Mouse (Mus musculus): ENCODE measurements around the gene Lmtk3. TPM values are rescaled to one million over a fixed set of nuclear protein-coding genes. Genes with fewer than 3 reads are reported as not detected.

Lmtk3 gene
- polyA plus RNA-seq, 1 experiment from 2014 or later, result 32.3 TPM

DNA sequence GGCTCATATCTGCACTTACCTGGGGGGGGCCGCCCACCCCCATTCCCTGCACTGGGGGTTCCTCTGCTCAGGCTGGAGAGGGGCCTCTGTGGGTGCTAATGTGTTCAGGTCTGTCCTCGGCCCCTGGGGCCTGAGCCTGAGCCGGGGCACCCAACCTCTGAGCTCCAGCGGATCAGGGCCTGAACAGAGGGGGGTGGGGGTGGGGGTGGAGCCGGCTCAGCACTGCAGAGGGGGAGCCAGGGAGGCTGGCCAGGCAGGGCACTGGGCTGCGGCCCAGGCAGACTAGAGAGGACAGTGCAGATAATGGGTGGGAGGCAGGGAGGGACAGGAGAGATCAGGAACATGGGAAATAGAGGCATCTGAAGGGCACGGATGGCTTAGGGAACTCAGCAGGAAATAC is 41.1 kb downstream of the Lmtk3 start, which contains the start of gene Kcnj14:
Kcnj14 (minus strand) TSS at position 185 of the 400 bp plus-strand sequence.
- ATAC-seq (ENCODE audit: low read depth), result no peak
- H3K9ac ChIP-seq (replicated peaks; ENCODE audit: low read depth, low read length), result no peak within 1 kb of the TSS
- no peak within 1 kb of the TSS for H3K27ac ChIP-seq (ENCODE audit: low read depth, low read length)
- H3K4me3 ChIP-seq (ENCODE audit: low read depth, low read length), result no peak within 1 kb of the TSS
- H3K9me3 ChIP-seq (ENCODE audit: control insufficient read depth, low read length), result no peaks in the 10 kb centered on the region
- H3K4me1 ChIP-seq (ENCODE audit: control insufficient read depth, insufficient read depth, low read length), result no peaks in the 10 kb centered on the region; the same call in 1 of the 2 replicates
- H3K36me3 ChIP-seq (ENCODE audit: control insufficient read depth, insufficient read depth, low read length), result peaks cover 17% of the 10 kb centered on the region
- H3K4me2 ChIP-seq (ENCODE audit: low read depth, low read length), result no peak within 1 kb of the TSS
- H3K27me3 ChIP-seq (ENCODE audit: control insufficient read depth, insufficient read depth, low read length), result no peaks in the 10 kb centered on the region
- WGBS, result 79% methylated on average over 6 of the region's 7 CpGs

- WGBS, result 94% methylated on average over 7 of the region's 7 CpGs
- peaks cover 17% of the 10 kb centered on the region for H3K36me3 ChIP-seq (ENCODE audit: control insufficient read depth, insufficient read depth, low read length)
Measured at GRCm38 (mm10) chr7:45826631-45827030, 43.1 kb downstream of the Lmtk3 start.

DNA sequence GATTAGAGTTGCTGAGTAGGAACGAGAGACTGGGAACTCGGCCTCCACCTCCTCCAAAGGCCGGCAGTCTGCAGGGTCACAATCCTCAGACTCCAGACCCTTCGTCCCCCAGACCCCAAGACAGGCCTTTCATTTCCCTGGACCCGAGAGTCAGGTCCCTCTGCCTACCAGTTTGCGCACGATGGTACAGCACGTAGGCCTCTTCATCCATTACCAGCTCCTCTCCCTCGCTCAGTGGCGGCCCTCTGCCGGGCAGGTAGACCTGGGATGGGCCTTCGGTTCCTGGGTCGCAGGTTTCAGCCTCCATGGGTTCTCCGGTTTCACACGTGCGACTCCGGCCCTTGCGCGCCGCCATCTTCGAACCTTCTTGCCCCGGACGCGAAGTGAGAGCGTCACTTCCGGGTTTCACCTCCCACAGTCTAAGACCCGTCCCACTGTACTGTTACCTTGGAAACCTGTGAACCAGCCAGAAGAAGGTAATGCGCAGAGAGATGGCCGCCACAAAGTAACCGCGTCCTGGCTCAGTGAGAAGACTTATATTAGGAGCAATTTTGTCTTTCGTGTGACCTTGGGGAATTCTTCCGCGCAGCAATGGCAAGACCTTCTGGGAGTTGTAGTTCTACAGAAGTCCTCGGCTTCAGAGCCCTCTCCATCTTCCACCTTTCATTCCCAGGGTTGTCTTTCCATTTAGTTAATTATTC is 47.0 kb downstream of the Lmtk3 start, which contains the start of gene Grwd1:
Grwd1 (minus strand) TSS at position 518 of the 701 bp plus-strand sequence.
- Histone ChIP-seq H3K9ac (replicated peaks; ENCODE audit: low read depth, low read length) (peak within 1 kb of the TSS; percentile 51), H3K9me3 (ENCODE audit: control insufficient read depth, low read length) (no peaks in the 10 kb centered on the region), H3K4me3 (ENCODE audit: low read depth, low read length) (peak within 1 kb of the TSS; percentile 79), H3K4me2 (ENCODE audit: low read depth, low read length) (peak within 1 kb of the TSS; percentile 83), H3K27me3 (ENCODE audit: control insufficient read depth, insufficient read depth, low read length) (peaks cover 33% of the 10 kb centered on the region), H3K4me1 (ENCODE audit: control insufficient read depth, insufficient read depth, low read length) (peaks cover 21% of the 10 kb centered on the region), H3K36me3 (ENCODE audit: control insufficient read depth, insufficient read depth, low read length) (peaks cover 11% of the 10 kb centered on the region), H3K27ac (ENCODE audit: low read depth, low read length) (peak within 1 kb of the TSS; percentile 74)
- WGBS, result under 1% methylated on average over 35 of the region's 35 CpGs
- peak; percentile 91 for ATAC-seq (ENCODE audit: low read depth)

More at GRCm38 (mm10) chr7:45826631-45827030, 43.1 kb downstream of the Lmtk3 start:
- no peak overlapping the region for H3K9ac ChIP-seq (replicated peaks; ENCODE audit: low read depth, low read length)
- no peak overlapping the region for H3K4me2 ChIP-seq (ENCODE audit: low read depth, low read length)
- H3K27me3 ChIP-seq (ENCODE audit: control insufficient read depth, insufficient read depth, low read length), result 0 out of 2 replicates have a peak, but pooled peaks cover under 1% of the 10 kb centered on the region
- no peaks in the 10 kb centered on the region for H3K9me3 ChIP-seq (ENCODE audit: control insufficient read depth, low read length)
- H3K27ac ChIP-seq (ENCODE audit: low read depth, low read length), result no peak overlapping the region
- no peak for ATAC-seq (ENCODE audit: low read depth)
- H3K4me3 ChIP-seq (ENCODE audit: low read depth, low read length), result no peak overlapping the region
- peaks cover 13% of the 10 kb centered on the region for H3K4me1 ChIP-seq (ENCODE audit: control insufficient read depth, insufficient read depth, low read length)

GRCm38 (mm10) chr7:45831128-45831525 is 47.6 kb downstream of the Lmtk3 start:
- Histone ChIP-seq H3K36me3 (ENCODE audit: control insufficient read depth, insufficient read depth, low read length) (peaks cover 11% of the 10 kb centered on the region), H3K9me3 (ENCODE audit: control insufficient read depth, low read length) (no peaks in the 10 kb centered on the region), H3K4me2 (ENCODE audit: low read depth, low read length) (peak overlapping the region; percentile 83), H3K4me3 (ENCODE audit: low read depth, low read length) (peak overlapping the region; percentile 79), H3K27ac (ENCODE audit: low read depth, low read length) (peak overlapping the region; percentile 74), H3K9ac (replicated peaks; ENCODE audit: low read depth, low read length) (peak overlapping the region; percentile 51; the same call in 1 of the 2 replicates), H3K27me3 (ENCODE audit: control insufficient read depth, insufficient read depth, low read length) (peaks cover 36% of the 10 kb centered on the region), H3K4me1 (ENCODE audit: control insufficient read depth, insufficient read depth, low read length) (peaks cover 21% of the 10 kb centered on the region)
- no peak; the same call in 1 of the 2 replicates for ATAC-seq (ENCODE audit: low read depth)
- WGBS, result 9% methylated on average over 5 of the region's 5 CpGs

GRCm38 (mm10) chr7:45832428-45832827 is 48.9 kb downstream of the Lmtk3 start:
- Histone ChIP-seq H3K27ac (ENCODE audit: low read depth, low read length) (no peak overlapping the region), H3K4me3 (ENCODE audit: low read depth, low read length) (peak overlapping the region; percentile 28; the same call in 1 of the 2 replicates), H3K27me3 (ENCODE audit: control insufficient read depth, insufficient read depth, low read length) (peaks cover 36% of the 10 kb centered on the region), H3K4me2 (ENCODE audit: low read depth, low read length) (peak overlapping the region; percentile 37; the same call in 1 of the 2 replicates), H3K36me3 (ENCODE audit: control insufficient read depth, insufficient read depth, low read length) (peaks cover 5% of the 10 kb centered on the region), H3K9ac (replicated peaks; ENCODE audit: low read depth, low read length) (no peak overlapping the region), H3K4me1 (ENCODE audit: control insufficient read depth, insufficient read depth, low read length) (peaks cover 21% of the 10 kb centered on the region), H3K9me3 (ENCODE audit: control insufficient read depth, low read length) (no peaks in the 10 kb centered on the region)
- WGBS, result 11% methylated on average over 30 of the region's 30 CpGs
- ATAC-seq (ENCODE audit: low read depth), result no peak

DNA sequence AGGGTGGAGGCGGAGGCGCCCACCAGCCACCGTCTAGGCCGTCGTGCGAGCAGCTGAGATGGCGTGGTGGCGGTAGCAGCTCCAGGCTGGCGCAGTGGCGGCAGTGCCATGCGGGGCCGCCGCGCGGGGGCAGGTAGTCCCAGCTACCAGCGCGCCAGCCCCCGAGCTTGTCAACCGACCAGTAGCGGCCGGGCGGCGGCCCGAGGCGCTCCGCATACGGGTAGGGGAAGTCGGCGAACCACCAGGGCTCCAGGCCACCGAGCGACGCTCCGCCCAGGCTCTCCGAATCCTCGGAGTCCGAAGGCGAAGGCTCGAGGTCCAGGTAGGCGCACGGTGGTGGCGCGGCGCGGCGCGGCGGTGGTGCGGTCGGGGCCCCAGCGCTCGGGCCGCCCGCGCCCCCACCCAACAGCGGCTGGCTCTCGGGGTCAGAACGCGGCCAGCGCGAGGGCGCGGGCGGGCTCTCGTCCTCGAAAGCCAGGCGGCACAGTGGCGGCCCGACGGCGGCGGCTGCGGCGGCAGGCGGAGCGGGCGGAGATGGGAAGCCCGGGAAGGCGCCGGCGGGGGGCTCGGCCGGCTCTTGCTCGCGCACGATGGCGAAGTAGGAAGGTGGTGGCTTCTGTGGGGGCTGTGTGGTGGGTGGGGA is 49.7 kb downstream of the Lmtk3 start:
- ATAC-seq (ENCODE audit: low read depth), result no peak
- H3K4me3 ChIP-seq (ENCODE audit: low read depth, low read length), result peak overlapping the region; percentile 28
- peak overlapping the region; percentile 37 for H3K4me2 ChIP-seq (ENCODE audit: low read depth, low read length)
- H3K36me3 ChIP-seq (ENCODE audit: control insufficient read depth, insufficient read depth, low read length), result no peaks in the 10 kb centered on the region
- no peaks in the 10 kb centered on the region for H3K9me3 ChIP-seq (ENCODE audit: control insufficient read depth, low read length)
- peaks cover 21% of the 10 kb centered on the region for H3K4me1 ChIP-seq (ENCODE audit: control insufficient read depth, insufficient read depth, low read length)
- no peak overlapping the region for H3K27ac ChIP-seq (ENCODE audit: low read depth, low read length)
- H3K9ac ChIP-seq (replicated peaks; ENCODE audit: low read depth, low read length), result peak overlapping the region; percentile 25; the same call in 1 of the 2 replicates
- WGBS, result under 1% methylated on average over 73 of the region's 86 CpGs
- peaks cover 36% of the 10 kb centered on the region for H3K27me3 ChIP-seq (ENCODE audit: control insufficient read depth, insufficient read depth, low read length)

DNA sequence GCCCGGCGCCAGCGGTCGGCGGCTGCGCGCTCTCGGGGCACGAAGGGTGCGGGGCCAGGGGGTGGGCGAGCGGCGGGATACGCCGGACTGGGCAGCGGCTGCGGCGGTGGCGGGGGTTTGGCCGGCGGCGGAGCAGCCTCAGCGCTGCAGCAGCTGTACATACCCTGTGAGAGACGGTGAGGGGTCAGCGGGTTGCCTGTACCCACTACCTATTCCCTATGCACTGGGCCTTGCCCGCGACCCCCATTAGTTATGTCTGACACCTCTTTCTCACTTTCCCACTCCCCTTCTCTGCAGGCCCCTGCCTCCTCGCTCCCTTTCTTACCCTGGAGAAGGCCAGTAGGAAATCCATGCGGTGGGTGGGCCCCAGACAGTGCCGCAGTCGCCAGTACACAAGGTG is 50.4 kb downstream of the Lmtk3 start:
- peak overlapping the region; percentile 37 for H3K4me2 ChIP-seq (ENCODE audit: low read depth, low read length)
- H3K9me3 ChIP-seq (ENCODE audit: control insufficient read depth, low read length), result no peaks in the 10 kb centered on the region
- no peaks in the 10 kb centered on the region for H3K36me3 ChIP-seq (ENCODE audit: control insufficient read depth, insufficient read depth, low read length)
- H3K27me3 ChIP-seq (ENCODE audit: control insufficient read depth, insufficient read depth, low read length), result peaks cover 36% of the 10 kb centered on the region
- 4% methylated on average over 20 of the region's 31 CpGs for WGBS
- no peak for ATAC-seq (ENCODE audit: low read depth)
- H3K9ac ChIP-seq (replicated peaks; ENCODE audit: low read depth, low read length), result peak overlapping the region; percentile 25; the same call in 1 of the 2 replicates
- no peak overlapping the region for H3K27ac ChIP-seq (ENCODE audit: low read depth, low read length)
- peaks cover 21% of the 10 kb centered on the region for H3K4me1 ChIP-seq (ENCODE audit: control insufficient read depth, insufficient read depth, low read length)
- H3K4me3 ChIP-seq (ENCODE audit: low read depth, low read length), result peak overlapping the region; percentile 28

- H3K4me3 ChIP-seq (ENCODE audit: low read depth, low read length), result no peak overlapping the region
- H3K36me3 ChIP-seq (ENCODE audit: control insufficient read depth, insufficient read depth, low read length), result no peaks in the 10 kb centered on the region
- no peaks in the 10 kb centered on the region for H3K4me1 ChIP-seq (ENCODE audit: control insufficient read depth, insufficient read depth, low read length)
- no peak overlapping the region for H3K4me2 ChIP-seq (ENCODE audit: low read depth, low read length)
- no peak overlapping the region for H3K9ac ChIP-seq (replicated peaks; ENCODE audit: low read depth, low read length)
- 90% methylated on average over 10 of the region's 10 CpGs for WGBS
- no peaks in the 10 kb centered on the region for H3K9me3 ChIP-seq (ENCODE audit: control insufficient read depth, low read length)
- peaks cover 8% of the 10 kb centered on the region; the same call in 1 of the 2 replicates for H3K27me3 ChIP-seq (ENCODE audit: control insufficient read depth, insufficient read depth, low read length)
- H3K27ac ChIP-seq (ENCODE audit: low read depth, low read length), result no peak overlapping the region
- ATAC-seq (ENCODE audit: low read depth), result no peak
Measured at GRCm38 (mm10) chr7:45842950-45843744, 59.6 kb downstream of the Lmtk3 start.
